Mouse (Mus musculus) gastrocnemius, adult 2 months (tissue): Measurements from ENCODE around the gene Cox6a2. TPM values are rescaled to one million over a fixed set of nuclear protein-coding genes. Genes with fewer than 3 reads are reported as not detected.

Experiments used
- DNase-seq: peaks from one replicate; pipeline ENCODE4 v3.0.0; 2022
- H3K27ac ChIP-seq: fragments of 200-600 bp; 2 replicates; pipeline ENCODE4 v1.8.1; 2022; ENCODE audit warnings: mild to moderate bottlenecking
- H3K4me3 ChIP-seq: fragments of 200-600 bp; 2 replicates; pipeline ENCODE4 v1.8.1; 2022; ENCODE audit warnings: mild to moderate bottlenecking, moderate library complexity
- CTCF ChIP-seq: fragments of 200-600 bp; IDR thresholded peaks from 2 replicates; pipeline ENCODE4 v1.8.1; 2022; ENCODE audit warnings: antibody characterized with exemption, mild to moderate bottlenecking, moderate library complexity
- intact Hi-C: fragments of 180-260 bp; cut with DNase I; formaldehyde crosslinking; loops from one replicate; pipeline ENCODE4 v1.15.1; 2025
- total RNA-seq, 2 experiments: library from RNA; stranded (reverse); gene quantifications; 2 replicates each; pipeline ENCODE4 v1.2.3; 2021

The Cox6a2 gene
- total RNA-seq, 2 experiments from 2014 or later, result 1,384 to 2,252 TPM

DNA sequence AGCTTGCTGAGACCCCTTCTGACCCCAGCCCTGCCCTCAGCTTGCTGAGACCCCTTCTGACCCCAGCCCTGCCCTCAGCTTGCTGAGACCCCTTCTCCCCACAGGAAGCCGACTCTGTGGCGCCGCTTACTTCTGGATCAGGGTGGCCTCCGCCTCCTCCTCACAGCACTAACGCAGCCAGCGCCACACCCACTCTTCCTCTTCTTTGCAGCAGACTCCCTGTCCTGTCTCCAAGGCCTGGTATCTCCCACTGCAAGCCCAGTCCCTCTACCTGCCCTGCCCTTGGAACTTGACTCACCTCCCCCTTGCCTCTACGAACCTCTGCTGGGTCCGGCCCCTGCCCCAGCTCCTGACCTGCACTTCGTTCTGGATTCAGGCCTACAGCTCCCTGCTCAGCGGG, 37.7 kb upstream of the Cox6a2 start:
- DNase-seq, result no peak
- intact Hi-C loops, result loop anchor here (10.0 kb wide), 1 partner anchor 381 kb away; no protein-coding TSS in a partner anchor
- H3K4me3 ChIP-seq, result no peak overlapping the region
- TF ChIP-seq CTCF, result no peak
- H3K27ac ChIP-seq, result no peak overlapping the region

GRCm38 (mm10) chr7:128242331-128242730, 36.1 kb upstream of the Cox6a2 start:
- H3K27ac ChIP-seq, result no peak overlapping the region
- DNase-seq, result no peak
- no peak for TF ChIP-seq CTCF
- intact Hi-C loops, result loop anchor here (10.0 kb wide), 1 partner anchor 382 kb away; no protein-coding TSS in a partner anchor
- no peak overlapping the region for H3K4me3 ChIP-seq

DNA sequence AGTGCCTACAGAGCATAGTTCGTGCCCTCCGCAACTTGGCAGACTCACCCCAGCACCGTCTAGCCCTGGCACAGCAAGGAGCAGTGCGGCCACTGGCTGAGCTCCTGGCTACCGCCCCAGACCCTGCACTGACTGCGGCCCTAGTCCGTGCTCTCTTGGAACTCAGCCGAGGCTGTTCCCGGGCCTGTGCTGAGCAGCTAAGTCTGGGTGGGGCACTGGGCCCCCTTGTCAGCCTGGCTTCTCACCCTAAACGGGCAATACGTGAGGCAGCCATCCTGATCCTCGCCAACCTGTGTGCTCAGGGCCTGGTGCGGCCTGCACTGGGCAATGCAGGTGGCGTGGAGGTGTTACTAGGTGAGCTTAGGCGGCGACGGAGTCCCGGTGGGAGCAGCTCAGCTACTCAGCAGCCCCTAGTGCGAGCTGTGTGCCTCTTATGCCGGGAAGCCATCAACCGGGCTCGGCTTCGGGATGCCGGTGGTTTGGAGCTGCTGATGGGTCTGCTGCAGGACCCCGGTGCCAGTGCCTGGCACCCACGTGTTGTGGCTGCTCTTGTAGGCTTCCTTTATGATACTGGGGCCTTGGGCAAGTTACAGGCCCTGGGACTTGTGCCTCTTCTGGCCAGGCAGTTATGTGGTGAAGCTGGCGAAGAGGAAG, 34.1 kb upstream of the Cox6a2 start:
- intact Hi-C loops, result loop anchor here (10.0 kb wide), 1 partner anchor 385 kb away; no protein-coding TSS in a partner anchor
- no peak overlapping the region for H3K27ac ChIP-seq
- no peak overlapping the region for H3K4me3 ChIP-seq
- DNase-seq, result peak; percentile 52
- TF ChIP-seq CTCF, result no peak

DNA sequence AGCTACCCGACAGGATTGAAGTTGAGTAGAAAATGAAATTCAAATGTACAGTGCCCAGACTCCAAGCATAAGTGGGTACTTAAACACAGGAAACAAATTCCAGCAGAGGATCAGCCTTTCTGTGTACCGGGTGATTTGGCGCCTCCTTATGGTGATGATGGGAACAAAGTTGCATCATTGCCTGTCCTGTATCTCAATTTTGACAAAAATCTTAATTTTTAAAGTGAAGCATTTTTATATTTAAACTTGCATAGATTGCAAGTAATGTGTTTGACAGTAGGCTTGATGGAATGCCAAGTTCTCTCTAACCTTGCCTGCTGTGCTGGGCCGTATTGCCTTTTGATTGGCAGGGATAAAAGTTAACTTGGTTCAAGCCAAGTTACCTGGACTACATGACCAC, 32.8 kb upstream of the Cox6a2 start:
- intact Hi-C loops, result loop anchor here (5.0 kb wide), 1 partner anchor 223 kb away; the partner anchor contains the start of gene Tial1
- DNase-seq, result no peak
- peak; percentile 50 for TF ChIP-seq CTCF
- Histone ChIP-seq H3K4me3 (peak overlapping the region; percentile 94), H3K27ac (peak overlapping the region; percentile 100)

DNA sequence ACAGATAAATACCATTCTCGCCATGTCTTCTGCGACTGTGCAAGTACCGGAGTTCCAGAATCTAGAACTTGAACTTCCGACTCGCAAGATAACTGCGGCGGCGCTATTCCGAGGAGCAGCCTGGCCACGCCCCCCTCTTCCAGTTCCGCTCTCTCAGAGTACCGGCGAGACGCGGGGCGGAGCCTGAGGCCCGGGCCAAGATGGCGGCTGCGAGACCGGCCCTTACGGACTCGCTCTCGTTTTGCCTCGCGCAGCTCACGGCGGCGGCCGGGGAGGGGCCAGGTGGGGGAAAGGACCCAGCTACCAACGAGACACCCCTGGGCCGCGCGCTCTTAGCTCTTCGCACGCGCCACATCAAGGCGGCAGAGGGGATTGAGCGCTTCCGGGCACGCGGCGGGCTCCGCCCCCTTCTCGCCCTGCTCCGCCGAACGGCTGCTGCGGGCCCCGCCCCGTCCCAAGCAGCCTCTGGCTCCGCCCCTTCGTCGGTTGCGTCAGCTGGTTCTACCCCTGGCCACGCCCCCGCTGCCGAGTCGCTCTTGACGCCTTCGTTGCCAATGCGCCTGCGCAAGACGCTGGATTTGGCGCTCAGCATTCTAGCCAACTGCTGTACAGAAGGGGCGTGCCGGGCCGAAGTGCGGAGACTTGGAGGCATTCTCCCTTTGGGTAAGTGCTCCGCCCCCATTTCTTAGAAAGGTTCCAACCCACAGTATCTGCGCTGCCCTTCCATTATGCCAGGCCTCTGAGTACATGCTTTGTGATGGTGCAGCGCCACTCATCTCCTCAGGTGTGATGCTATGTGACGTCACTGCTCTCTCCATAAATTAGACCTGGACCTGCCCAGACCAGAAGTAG, 32.0 kb upstream of the Cox6a2 start, which contains the start of gene 9130023H24Rik:
Gene 9130023H24Rik, minus strand, starts transcription at position 105 of the 852 bp plus-strand sequence.
- TF ChIP-seq CTCF, result peak; percentile 36; the same call in 1 of the 2 replicates
- Histone ChIP-seq H3K4me3 (peak within 1 kb of the TSS; percentile 94), H3K27ac (peak within 1 kb of the TSS; percentile 100)
- peak; percentile 100 for DNase-seq
- intact Hi-C loops, result loop anchor here (5.0 kb wide), 1 partner anchor 224 kb away; the partner anchor contains the start of gene Tial1

GRCm38 (mm10) chr7:128237593-128237926, 31.4 kb upstream of the Cox6a2 start:
- no peak for TF ChIP-seq CTCF
- intact Hi-C loops, result loop anchor here (5.0 kb wide), 1 partner anchor 225 kb away; the partner anchor contains the start of gene Tial1
- H3K4me3 ChIP-seq, result peak overlapping the region; percentile 94
- no peak for DNase-seq
- peak overlapping the region; percentile 100 for H3K27ac ChIP-seq

DNA sequence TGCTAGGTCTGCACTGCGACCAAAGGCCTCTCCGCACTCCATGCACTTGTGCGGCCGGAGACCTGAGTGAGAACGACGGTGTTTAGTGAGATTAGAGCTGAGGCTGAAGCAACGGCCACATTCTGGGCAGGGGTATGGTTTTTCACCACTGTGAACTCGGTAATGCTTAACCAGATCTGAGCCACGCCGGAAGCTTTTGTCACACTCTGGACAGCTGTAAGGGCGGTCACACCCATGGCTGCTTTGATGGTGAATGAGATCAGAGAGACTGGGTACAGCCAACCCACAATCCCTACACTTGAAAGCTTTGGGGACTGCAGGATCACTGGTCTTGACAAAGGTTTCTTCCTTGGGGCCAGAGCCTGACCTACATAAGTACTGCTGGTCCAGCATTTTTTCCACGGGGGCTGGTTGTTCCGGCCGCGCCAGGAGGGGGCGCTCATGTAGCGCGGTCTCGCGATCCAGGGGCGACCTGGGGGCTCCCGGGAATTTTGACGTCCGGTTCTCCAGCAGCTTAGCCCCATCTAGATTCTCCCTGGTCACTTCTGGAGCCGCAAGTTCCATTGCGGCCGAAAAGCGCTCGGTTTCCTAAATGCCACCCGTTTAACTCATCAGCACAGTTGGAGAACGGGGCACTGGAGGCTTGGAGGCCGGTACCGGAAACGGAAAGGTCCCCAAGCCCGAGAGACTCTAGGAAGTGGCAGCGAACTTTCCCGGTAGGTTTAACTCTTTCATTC, 30.8 kb upstream of the Cox6a2 start, which contains the start of gene Armc5:
Gene Armc5, plus strand, starts transcription at position 487 of the 737 bp plus-strand sequence.
- H3K4me3 ChIP-seq, result peak within 1 kb of the TSS; percentile 94
- peak; percentile 91 for DNase-seq
- H3K27ac ChIP-seq, result peak within 1 kb of the TSS; percentile 100
- intact Hi-C loops, result loop anchor here (5.0 kb wide), 1 partner anchor 225 kb away; the partner anchor contains the start of gene Tial1
- TF ChIP-seq CTCF, result peak; percentile 99

DNA sequence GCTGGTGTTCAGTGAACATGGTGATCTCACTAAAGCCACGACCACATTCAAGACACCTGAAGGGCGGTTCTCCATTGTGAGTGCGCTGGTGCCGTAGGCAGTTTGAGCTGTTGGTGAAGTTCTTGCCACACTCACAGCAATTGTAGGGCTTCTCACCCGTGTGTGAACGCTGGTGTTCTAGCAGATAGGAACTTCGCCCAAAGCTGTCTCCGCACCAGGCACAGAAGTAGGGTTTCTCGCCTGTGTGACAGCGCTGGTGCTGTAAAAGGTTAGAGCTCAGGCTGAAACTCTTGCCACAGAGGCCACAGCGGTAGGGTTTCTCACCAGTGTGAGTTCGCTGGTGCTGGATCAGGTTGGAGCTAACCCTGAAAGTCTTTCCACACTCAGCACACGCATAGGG, 30.2 kb upstream of the Cox6a2 start:
- intact Hi-C loops, result loop anchor here (5.0 kb wide), 1 partner anchor 226 kb away; the partner anchor contains the start of gene Tial1
- peak overlapping the region; percentile 94 for H3K4me3 ChIP-seq
- DNase-seq, result no peak
- peak overlapping the region; percentile 100 for H3K27ac ChIP-seq
- no peak for TF ChIP-seq CTCF

GRCm38 (mm10) chr7:128235481-128235880, 29.3 kb upstream of the Cox6a2 start:
- no peak for DNase-seq
- Histone ChIP-seq H3K4me3 (no peak overlapping the region), H3K27ac (no peak overlapping the region)
- intact Hi-C loops, result loop anchor here (5.0 kb wide), 1 partner anchor 227 kb away; the partner anchor contains the start of gene Tial1
- TF ChIP-seq CTCF, result no peak

- no peak for TF ChIP-seq CTCF
- Histone ChIP-seq H3K27ac (no peak overlapping the region), H3K4me3 (no peak overlapping the region)
- intact Hi-C loops, result loop anchor here (5.0 kb wide), 1 partner anchor 228 kb away; the partner anchor contains the start of gene Tial1
- DNase-seq, result no peak
Measured at GRCm38 (mm10) chr7:128234796-128235195, 28.6 kb upstream of the Cox6a2 start.

- H3K4me3 ChIP-seq, result no peak overlapping the region
- DNase-seq, result no peak
- intact Hi-C loops, result no loop called here
- TF ChIP-seq CTCF, result no peak
- no peak overlapping the region for H3K27ac ChIP-seq
Measured at GRCm38 (mm10) chr7:128231741-128232140, 25.6 kb upstream of the Cox6a2 start.

DNA sequence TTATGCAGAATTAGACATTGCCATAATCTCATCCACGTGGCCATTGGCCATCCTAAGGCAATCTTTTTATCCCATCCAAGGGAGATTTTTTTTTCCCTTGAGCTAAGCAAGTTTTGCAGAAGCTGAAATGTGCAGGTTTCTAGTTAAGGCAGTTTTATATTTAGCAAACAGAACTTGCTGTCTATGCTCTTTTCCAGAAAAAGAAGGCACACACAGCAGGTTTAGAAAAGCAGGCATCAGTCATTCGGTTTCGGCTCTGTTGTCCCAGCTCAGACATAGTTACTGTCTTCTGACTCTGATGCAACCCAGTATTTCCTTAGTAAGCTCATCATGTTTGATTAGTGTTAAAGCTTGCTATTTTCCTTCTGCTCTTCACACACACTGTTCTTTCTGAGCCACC, 14.7 kb upstream of the Cox6a2 start:
- intact Hi-C loops, result no loop called here
- TF ChIP-seq CTCF, result no peak

More for the DNA sequence above, 14.7 kb upstream of the Cox6a2 start:
- Histone ChIP-seq H3K27ac (no peak overlapping the region), H3K4me3 (no peak overlapping the region)
- DNase-seq, result no peak
